Mouse (Mus musculus) cerebellum, adult 2 months (tissue): ENCODE results near the gene 1700003F12Rik. TPM values are rescaled to one million over a fixed set of nuclear protein-coding genes. Genes with fewer than 3 reads are reported as not detected.

Experiments
- DNase-seq, 2 experiments: peaks; one replicate each; pipeline ENCODE4 v3.0.0; 2021
- H3K27ac ChIP-seq: fragments of 200-500 bp; 2 replicates; pipeline ENCODE4 v1.5.1; 2012; ENCODE audit warnings: low read length, control low read depth, inconsistent platforms; ENCODE audit not compliant: insufficient read depth
- H3K27me3 ChIP-seq: fragments of 200-500 bp; 2 replicates; pipeline ENCODE4 v1.6.1; 2012; ENCODE audit warnings: inconsistent platforms, mild to moderate bottlenecking, low read length, moderate library complexity; ENCODE audit not compliant: control insufficient read depth, insufficient read depth
- H3K4me1 ChIP-seq: fragments of 200-500 bp; 2 replicates; pipeline ENCODE4 v1.6.1; 2011; ENCODE audit warnings: low read length; ENCODE audit not compliant: control insufficient read depth, insufficient read depth
- H3K4me3 ChIP-seq: fragments of 200-500 bp; replicated peaks from 2 replicates; pipeline ENCODE3; 2011; ENCODE audit warnings: mild to moderate bottlenecking, low read depth, low read length, control low read depth; ENCODE audit not compliant: insufficient read depth
- CTCF ChIP-seq: fragments of 200-500 bp; IDR thresholded peaks from 2 replicates; pipeline ENCODE4 v1.5.1; 2011; ENCODE audit warnings: low read depth, mild to moderate bottlenecking, control low read depth, low read length, moderate library complexity, borderline replicate concordance; ENCODE audit not compliant: insufficient read depth
- POLR2A ChIP-seq: fragments of 200-500 bp; IDR thresholded peaks from 2 replicates; pipeline ENCODE4 v1.6.1; 2011; ENCODE audit warnings: low read length, control low read depth, borderline replicate concordance; ENCODE audit not compliant: insufficient read depth
- WGBS: fragments of 180-500 bp; shearing (Covaris S2); methylation state at CpG from one replicate; pipeline ENCODE4 v1.1.7; 2018; 5-methylcytosine and 5-hydroxymethylcytosine counted together
- polyA plus RNA-seq: library from polyadenylated mRNA; depleted of rRNA; stranded (reverse); fragments of >200 nt; gene quantifications from 2 replicates; pipeline ENCODE4 v1.2.3, GENCODE M21; 2012

1700003F12Rik gene
- polyA plus RNA-seq, 1 experiment, result 1.4 TPM

- no peak for DNase-seq
- Histone ChIP-seq H3K27ac (no peak overlapping the region), H3K4me1 (peaks cover 45% of the 10 kb centered on the region), H3K4me3 (no peak overlapping the region), H3K27me3 (no peaks in the 10 kb centered on the region)
- WGBS, result 91% methylated on average over 22 of the region's 22 CpGs
- no peak for TF ChIP-seq CTCF
- no peak for TF ChIP-seq POLR2A
Observed at GRCm38 (mm10) chr2:154563612-154564170, 16.8 kb downstream of the 1700003F12Rik start.

- peaks cover 36% of the 10 kb centered on the region for H3K4me1 ChIP-seq
- H3K4me3 ChIP-seq, result no peak overlapping the region
- no peak for TF ChIP-seq POLR2A
- no peak for TF ChIP-seq CTCF
- no peaks in the 10 kb centered on the region for H3K27me3 ChIP-seq
- DNase-seq, result peak; percentile 87 to 92
- H3K27ac ChIP-seq, result peak overlapping the region; percentile 59
- 14% methylated on average over 3 of the region's 3 CpGs for WGBS
Observed at GRCm38 (mm10) chr2:154565562-154565961, 18.7 kb downstream of the 1700003F12Rik start.

DNA sequence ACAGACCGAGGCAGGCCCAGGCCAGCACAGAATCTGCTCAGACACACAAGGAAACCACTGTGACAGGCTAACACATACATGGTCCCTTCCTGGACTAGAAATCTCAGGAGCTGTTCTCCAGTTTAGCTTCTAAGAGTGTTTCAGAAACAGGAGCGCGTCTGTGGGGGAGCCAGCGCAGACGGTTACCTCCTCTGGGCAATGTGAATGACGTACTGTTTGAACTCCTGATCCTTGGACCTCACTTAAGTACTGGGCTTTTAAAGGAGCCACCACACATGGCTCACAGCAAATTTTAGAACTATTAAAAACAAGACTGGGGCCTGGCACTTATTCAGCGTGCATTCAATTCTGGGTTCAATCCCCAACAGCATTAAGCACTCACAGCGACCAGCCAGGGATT is 19.8 kb downstream of the 1700003F12Rik start:
- no peak overlapping the region for H3K27ac ChIP-seq
- TF ChIP-seq POLR2A, result no peak
- TF ChIP-seq CTCF, result no peak
- no peak for DNase-seq
- H3K4me3 ChIP-seq, result no peak overlapping the region
- no peaks in the 10 kb centered on the region for H3K27me3 ChIP-seq
- H3K4me1 ChIP-seq, result peaks cover 33% of the 10 kb centered on the region
- 75% methylated on average over 8 of the region's 8 CpGs for WGBS

- H3K27me3 ChIP-seq, result no peaks in the 10 kb centered on the region
- peaks cover 32% of the 10 kb centered on the region for H3K4me1 ChIP-seq
- no peak for TF ChIP-seq POLR2A
- 85% methylated on average over 2 of the region's 2 CpGs for WGBS
- no peak overlapping the region for H3K4me3 ChIP-seq
- H3K27ac ChIP-seq, result no peak overlapping the region
- no peak for DNase-seq
Observed at GRCm38 (mm10) chr2:154567766-154568165, 20.9 kb downstream of the 1700003F12Rik start.

GRCm38 (mm10) chr2:154568329-154569070 is 21.6 kb downstream of the 1700003F12Rik start:
- 55% methylated on average over 10 of the region's 10 CpGs for WGBS
- no peaks in the 10 kb centered on the region for H3K27me3 ChIP-seq

DNA sequence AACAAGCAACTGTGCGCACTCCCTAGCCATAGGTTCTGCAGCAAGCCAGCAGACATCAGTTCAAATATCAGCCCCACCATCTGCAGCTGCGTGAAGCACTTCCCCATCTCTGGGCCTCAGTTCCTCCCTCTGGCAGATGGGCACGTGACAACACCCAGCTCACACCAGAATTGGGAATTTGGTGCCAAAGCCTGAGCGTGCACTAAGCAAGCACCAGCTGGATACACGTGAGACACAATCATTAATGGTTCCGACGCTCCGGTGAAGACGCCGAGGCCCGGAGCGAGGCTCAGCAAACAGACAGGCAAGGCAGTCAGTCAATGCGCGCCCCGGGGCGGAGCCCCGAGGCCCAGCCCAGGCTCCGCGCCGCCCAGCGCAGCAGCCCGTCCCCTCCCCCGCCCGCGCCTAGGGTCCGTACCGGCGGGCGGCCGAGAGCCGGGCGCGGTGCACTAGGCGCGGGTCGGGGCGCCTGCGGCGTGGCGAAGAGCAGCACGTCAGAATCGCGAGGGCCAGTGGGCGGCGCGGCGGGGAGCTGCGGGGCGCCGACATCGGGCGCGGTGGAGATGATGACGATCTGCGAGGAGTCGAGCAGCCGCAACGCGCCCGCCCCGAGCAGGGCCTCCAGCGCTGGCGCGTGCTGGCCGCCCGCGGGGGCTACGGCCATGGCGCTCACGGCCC is 22.3 kb downstream of the 1700003F12Rik start:
- WGBS, result 2% methylated on average over 70 of the region's 70 CpGs
- no peak for DNase-seq
- Histone ChIP-seq H3K27ac (no peak overlapping the region), H3K27me3 (no peaks in the 10 kb centered on the region), H3K4me1 (peaks cover 18% of the 10 kb centered on the region), H3K4me3 (peak overlapping the region; percentile 44)
- TF ChIP-seq POLR2A (no peak), CTCF (no peak)

More at GRCm38 (mm10) chr2:154568329-154569070, 21.6 kb downstream of the 1700003F12Rik start:
- DNase-seq, result no peak
- TF ChIP-seq CTCF (no peak), POLR2A (no peak)
- Histone ChIP-seq H3K4me3 (no peak overlapping the region), H3K4me1 (peaks cover 24% of the 10 kb centered on the region), H3K27ac (no peak overlapping the region)

DNA sequence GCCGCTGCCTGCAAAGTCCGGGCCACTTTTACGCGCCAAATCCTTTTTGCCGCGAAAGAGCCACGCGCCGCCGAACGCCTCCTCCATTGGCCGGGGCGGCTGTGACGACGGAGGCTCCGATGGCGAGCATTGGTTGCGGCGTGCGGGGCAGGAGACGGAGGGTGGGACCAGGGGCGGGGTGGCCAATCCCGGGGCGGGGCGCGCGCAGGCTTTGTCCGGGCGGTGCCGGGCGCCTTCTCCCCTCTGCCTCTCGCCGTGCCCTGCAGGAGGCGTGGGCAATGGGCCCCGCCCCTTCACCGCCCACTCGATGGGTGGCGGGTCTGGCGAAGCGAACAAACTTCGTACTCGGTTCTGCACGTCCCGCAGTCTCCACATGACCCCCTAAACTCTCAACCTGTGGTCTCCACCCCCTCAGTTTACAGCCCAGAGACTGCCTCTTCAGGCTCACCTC is 23.0 kb downstream of the 1700003F12Rik start, which contains the start of gene E2f1:
Gene E2f1, minus strand, starts transcription at position 57 of the 451 bp plus-strand sequence.
- under 1% methylated on average over 38 of the region's 44 CpGs for WGBS

More for the DNA sequence above, 23.0 kb downstream of the 1700003F12Rik start, which contains the start of gene E2f1:
- peak; percentile 90 to 94 for DNase-seq
- H3K4me3 ChIP-seq, result peak within 1 kb of the TSS; percentile 84
- no peak within 1 kb of the TSS; the same call in 1 of the 2 replicates for H3K27ac ChIP-seq
- H3K4me1 ChIP-seq, result peaks cover 12% of the 10 kb centered on the region
- TF ChIP-seq POLR2A (peak; percentile 37; the same call in 1 of the 2 replicates), CTCF (no peak)
- no peaks in the 10 kb centered on the region for H3K27me3 ChIP-seq
